Mouse (Mus musculus) C3H10T1/2 (cell line): ENCODE measurements around the gene Lmbr1. TPM values are rescaled to one million over a fixed set of nuclear protein-coding genes. Genes with fewer than 3 reads are reported as not detected.

Experiments used
- polyA plus RNA-seq, 2 experiments: library from polyadenylated mRNA; unstranded; fragments of >200 nt; fragmentation: generic; extraction: Trizol; gene quantifications; one replicate each; pipeline ENCODE4 v1.2.1; 2012; ENCODE audit warnings: missing spikeins in 2 of 2

Gene Lmbr1
- 1 to 10 TPM in 1 of 2 experiments, under 1 TPM in 1; 0.22 to 1.5 TPM for polyA plus RNA-seq

DNA sequence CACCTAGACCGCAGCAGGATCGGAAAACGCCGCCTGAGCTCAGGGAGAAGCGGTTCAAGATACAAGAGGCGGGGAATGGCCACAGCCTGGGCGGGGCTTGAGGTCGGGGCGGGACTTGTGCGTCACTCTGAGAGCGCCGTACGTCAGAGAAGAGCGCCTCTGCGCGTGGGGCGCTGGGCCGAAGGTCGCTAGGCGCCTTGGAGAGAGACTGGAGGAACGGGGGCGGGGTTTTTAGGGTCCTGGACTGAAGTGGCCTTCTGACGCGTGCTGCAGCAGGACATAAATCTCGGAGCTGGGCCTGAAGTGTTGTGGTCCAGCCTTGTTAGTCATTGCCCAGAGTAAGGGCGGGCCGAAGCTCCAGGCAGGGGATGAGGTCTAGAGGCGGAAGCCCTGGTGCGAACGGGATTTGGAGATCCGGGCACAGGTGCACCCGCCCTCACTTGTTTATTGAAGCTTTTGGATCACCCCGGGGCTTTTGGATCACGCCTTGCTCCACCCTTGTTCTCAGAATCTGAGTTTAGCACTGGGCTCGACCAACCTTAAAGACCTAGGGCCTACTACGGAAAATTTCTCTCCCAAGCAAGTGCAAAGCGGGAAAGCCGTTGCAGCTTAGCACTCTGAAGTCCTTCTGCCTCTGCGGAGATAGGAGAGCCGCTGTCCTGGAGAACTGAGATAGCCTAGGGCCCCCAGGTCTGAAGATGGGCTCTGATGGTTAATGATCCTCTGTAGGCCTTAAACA lies at the start of gene Lmbr1:
Gene Lmbr1 (minus strand): TSS at position 93 of the 739 bp plus-strand sequence.

DNA sequence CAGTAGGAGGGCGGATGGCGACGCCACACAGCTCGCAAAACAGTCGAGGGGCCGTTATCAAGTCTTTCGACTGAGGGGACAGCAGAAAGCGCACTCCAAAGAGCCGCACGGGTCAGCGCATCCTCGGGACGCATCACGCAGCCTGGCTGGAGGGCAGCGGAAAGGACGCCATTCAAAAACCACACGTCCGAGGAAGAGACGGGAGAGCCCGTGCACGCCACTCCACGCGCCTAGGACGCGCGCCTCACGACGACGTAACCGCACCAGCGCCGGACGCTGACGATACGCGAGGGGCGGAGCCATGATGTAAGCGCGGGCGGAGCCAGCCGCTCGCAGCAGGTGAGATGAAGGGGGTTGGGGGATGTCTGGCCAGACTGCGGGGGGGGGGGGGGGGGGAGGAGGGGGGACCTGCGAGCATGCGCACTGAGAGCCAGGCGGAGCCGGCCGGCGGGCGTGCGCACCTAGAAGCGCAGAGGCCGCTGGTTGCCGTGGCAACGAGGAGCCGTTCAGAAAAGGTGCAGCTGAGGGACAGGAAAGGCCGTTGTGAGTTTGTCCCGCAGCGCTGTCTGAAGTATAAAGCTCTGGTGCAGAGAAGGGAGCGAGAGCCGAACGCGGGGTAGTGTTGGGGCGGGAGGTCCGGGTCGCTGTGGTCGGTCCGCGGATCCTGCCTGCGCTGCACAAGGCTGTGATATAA lies 182.5 kb downstream of the Lmbr1 start, which contains the start of gene Rnf32:
Gene Rnf32 (plus strand): TSS at position 423 of the 694 bp plus-strand sequence.

Other genes starting within 250 kb of the Lmbr1 start
- gene Rnf32, start 182.4 kb downstream of the Lmbr1 start, polyA plus RNA-seq: under 1 TPM in 1 of 2 experiments, not detected in 1; 0.02 TPM
- gene Nom1, start 56.3 kb upstream of the Lmbr1 start, polyA plus RNA-seq: 10 to 100 TPM in 1 of 2 experiments, 1 to 10 TPM in 1; 1.9 to 12.3 TPM
- not detected for gene Mnx1, start 100.1 kb upstream of the Lmbr1 start, polyA plus RNA-seq
- gene Ube3c, start 190.9 kb upstream of the Lmbr1 start, polyA plus RNA-seq: 10 to 100 TPM in 1 of 2 experiments, 1 to 10 TPM in 1; 3.5 to 18.0 TPM